Mouse (Mus musculus) lung, postnatal 0 days (tissue): ENCODE data around the gene Impdh2. TPM values are rescaled to one million over a fixed set of nuclear protein-coding genes. Genes with fewer than 3 reads are reported as not detected.

Source experiments
- ATAC-seq: fragments of 200-750 bp; cut with Nextera tagmentation; 2 replicates; pipeline ENCODE4 v1.8.0; 2017; ENCODE audit warnings: moderate library complexity
- DNase-seq: peaks from one replicate; pipeline ENCODE4 v3.0.0-alpha.2; 2016; ENCODE audit warnings: low spot score
- H3K27ac ChIP-seq: fragments of 300-500 bp; sonication (generic); 2 replicates; pipeline ENCODE4 v1.5.1; 2014; ENCODE audit warnings: antibody characterized with exemption, mild to moderate bottlenecking, low read length, mixed read lengths
- H3K27me3 ChIP-seq: fragments of 300-500 bp; sonication (generic); replicated peaks from 2 replicates; pipeline ENCODE4 v1.6.1; 2014; ENCODE audit warnings: low read length, mixed read lengths; ENCODE audit not compliant: insufficient read depth
- H3K36me3 ChIP-seq: fragments of 300-500 bp; sonication (generic); 2 replicates; pipeline ENCODE4 v1.6.1; 2014; ENCODE audit warnings: low read length, mixed read lengths; ENCODE audit not compliant: insufficient read depth
- H3K4me1 ChIP-seq: fragments of 300-500 bp; sonication (generic); 2 replicates; pipeline ENCODE4 v1.6.1; 2014; ENCODE audit warnings: antibody characterized with exemption, low read depth, low read length, mixed read lengths; ENCODE audit not compliant: insufficient read depth
- H3K4me2 ChIP-seq: fragments of 300-500 bp; sonication (generic); replicated peaks from 2 replicates; pipeline ENCODE4 v1.6.1; 2014; ENCODE audit warnings: low read depth, mild to moderate bottlenecking, low read length, moderate library complexity, mixed read lengths
- H3K4me3 ChIP-seq: fragments of 300-500 bp; sonication (generic); 2 replicates; pipeline ENCODE4 v1.5.1; 2014; ENCODE audit warnings: low read depth, low read length
- H3K9ac ChIP-seq: fragments of 300-500 bp; sonication (generic); replicated peaks from 2 replicates; pipeline ENCODE4 v1.6.1; 2014; ENCODE audit warnings: low read depth, mild to moderate bottlenecking
- H3K9me3 ChIP-seq: fragments of 300-500 bp; sonication (generic); 2 replicates; pipeline ENCODE4 v1.6.1; 2016; ENCODE audit warnings: low read length, mixed read lengths
- CTCF ChIP-seq: IDR thresholded peaks from 2 replicates; pipeline ENCODE4 v1.5.1; 2016; ENCODE audit warnings: antibody characterized with exemption, mild to moderate bottlenecking
- EP300 ChIP-seq: IDR thresholded peaks from 2 replicates; pipeline ENCODE4 v1.6.1; 2016; ENCODE audit warnings: antibody characterized with exemption, mild to moderate bottlenecking, control low read depth
- WGBS: fragments of 180-500 bp; shearing (Covaris S2); extraction: QIAGEN DNeasy Blood & Tissue Kit; methylation state at CpG from one replicate; pipeline ENCODE4 v1.1.7; 2014; 5-methylcytosine and 5-hydroxymethylcytosine counted together
- polyA plus RNA-seq: library from polyadenylated mRNA; unstranded; fragments of >200 nt; fragmentation: Nextera tagmentation; extraction: Ambion mirVana; gene quantifications from 2 replicates; pipeline ENCODE4 v1.2.1, GENCODE M21; 2015

The Impdh2 gene
- polyA plus RNA-seq, 1 experiment from 2014 or later = 56.2 TPM

- DNase-seq (no peak), ATAC-seq (no peak)
- TF ChIP-seq CTCF = no peak
- no peak for TF ChIP-seq EP300
- Histone ChIP-seq H3K27me3 (no peaks in the 10 kb centered on the region), H3K27ac (no peak overlapping the region), H3K4me1 (peaks cover 13% of the 10 kb centered on the region; the same call in 1 of the 2 replicates), H3K4me3 (no peak overlapping the region), H3K4me2 (no peak overlapping the region), H3K9ac (no peak overlapping the region), H3K36me3 (peaks cover 9% of the 10 kb centered on the region; the same call in 1 of the 2 replicates), H3K9me3 (no peaks in the 10 kb centered on the region)
- 88% methylated on average over 8 of the region's 8 CpGs for WGBS
Observed at GRCm38 (mm10) chr9:108563671-108564070, 3.6 kb downstream of the Impdh2 start.

- peaks cover 6% of the 10 kb centered on the region; the same call in 1 of the 2 replicates for H3K36me3 ChIP-seq
- H3K9ac ChIP-seq = no peak overlapping the region
- TF ChIP-seq EP300 (no peak), CTCF (no peak)
- H3K9me3 ChIP-seq = no peaks in the 10 kb centered on the region
- no peaks in the 10 kb centered on the region for H3K27me3 ChIP-seq
- H3K4me3 ChIP-seq = no peak overlapping the region
- no peak overlapping the region for H3K4me2 ChIP-seq
- ATAC-seq (no peak), DNase-seq (no peak)
- H3K27ac ChIP-seq = no peak overlapping the region
- WGBS = 73% methylated on average over 7 of the region's 7 CpGs
- peaks cover 13% of the 10 kb centered on the region; the same call in 1 of the 2 replicates for H3K4me1 ChIP-seq
Observed at GRCm38 (mm10) chr9:108564131-108564530, 4.0 kb downstream of the Impdh2 start.

GRCm38 (mm10) chr9:108565881-108566814 lies 6.1 kb downstream of the Impdh2 start:
- DNase-seq = peak; percentile 19
- peak overlapping the region; percentile 97 for H3K27ac ChIP-seq
- peak overlapping the region; percentile 73 for H3K9ac ChIP-seq
- H3K9me3 ChIP-seq = no peaks in the 10 kb centered on the region
- H3K4me3 ChIP-seq = peak overlapping the region; percentile 74
- 11% methylated on average over 35 of the region's 35 CpGs for WGBS
- H3K4me1 ChIP-seq = peaks cover 13% of the 10 kb centered on the region; the same call in 1 of the 2 replicates
- peaks cover 5% of the 10 kb centered on the region; the same call in 1 of the 2 replicates for H3K36me3 ChIP-seq
- TF ChIP-seq EP300 (no peak), CTCF (no peak)
- ATAC-seq = no peak
- H3K27me3 ChIP-seq = no peaks in the 10 kb centered on the region
- H3K4me2 ChIP-seq = peak overlapping the region; percentile 97

- no peaks in the 10 kb centered on the region for H3K9me3 ChIP-seq
- H3K27me3 ChIP-seq = no peaks in the 10 kb centered on the region
- peaks cover 11% of the 10 kb centered on the region for H3K36me3 ChIP-seq
- DNase-seq (peak; percentile 98), ATAC-seq (peak; percentile 90)
- peaks cover 13% of the 10 kb centered on the region; the same call in 1 of the 2 replicates for H3K4me1 ChIP-seq
- under 1% methylated on average over 72 of the region's 73 CpGs for WGBS
- peak within 1 kb of the TSS; percentile 97 for H3K27ac ChIP-seq
- peak; percentile 97 for TF ChIP-seq CTCF
- TF ChIP-seq EP300 = peak; percentile 28; the same call in 1 of the 2 replicates
- peak within 1 kb of the TSS; percentile 73 for H3K9ac ChIP-seq
- peak within 1 kb of the TSS; percentile 97 for H3K4me2 ChIP-seq
- peak within 1 kb of the TSS; percentile 74 for H3K4me3 ChIP-seq
Observed at GRCm38 (mm10) chr9:108566815-108567776, 7.0 kb downstream of the Impdh2 start, which contains the start of gene Ndufaf3. Ndufaf3 (minus strand) TSS chr9:108567434.

- peaks cover 15% of the 10 kb centered on the region for H3K36me3 ChIP-seq
- H3K4me2 ChIP-seq = peak overlapping the region; percentile 97
- peak overlapping the region; percentile 74 for H3K4me3 ChIP-seq
- H3K4me1 ChIP-seq = peaks cover 13% of the 10 kb centered on the region; the same call in 1 of the 2 replicates
- 11% methylated on average over 18 of the region's 18 CpGs for WGBS
- H3K9ac ChIP-seq = peak overlapping the region; percentile 73
- ATAC-seq = no peak
- no peaks in the 10 kb centered on the region for H3K27me3 ChIP-seq
- no peaks in the 10 kb centered on the region for H3K9me3 ChIP-seq
- peak overlapping the region; percentile 97 for H3K27ac ChIP-seq
- peak; percentile 51 for DNase-seq
- TF ChIP-seq EP300 (no peak), CTCF (no peak)
Observed at GRCm38 (mm10) chr9:108567931-108568419, 7.9 kb downstream of the Impdh2 start.
